Mouse (Mus musculus): ENCODE measurements around the gene Sh3bp5l.

DNA sequence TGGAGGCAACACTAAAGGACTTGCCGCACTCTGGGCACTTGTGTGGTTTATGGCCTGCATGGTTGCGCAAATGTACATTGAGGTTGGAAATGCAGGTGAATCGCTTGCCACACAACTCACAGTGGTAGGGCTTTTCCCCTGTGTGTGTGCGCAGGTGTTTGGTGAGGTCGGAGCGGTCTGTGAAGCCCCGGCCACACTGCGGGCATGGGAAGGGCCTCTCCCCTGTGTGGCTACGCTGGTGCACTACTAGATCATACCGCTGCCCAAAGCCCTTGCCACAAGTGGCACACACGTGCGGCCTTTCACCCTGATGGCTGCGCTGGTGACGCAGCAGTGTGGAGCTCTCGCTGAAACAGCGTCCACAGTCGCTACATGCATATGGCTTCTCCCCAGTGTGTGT lies 14.2 kb upstream of the Sh3bp5l start:
- TF ChIP-seq GATA1 (IDR thresholded peaks at IDR 0.05; ENCODE audit: low read length) (no peak), TAL1 (IDR thresholded peaks at IDR 0.05; ENCODE audit: low read length) (no peak)
